Mouse (Mus musculus): ENCODE results near the gene Cyp21a1.
A peak's percentile ranks its signal among the peaks of the same experiment; 100 is the strongest.

- TF ChIP-seq POLR2A (IDR thresholded peaks at IDR 0.05; ENCODE audit: extremely low read depth, insufficient read depth, low read length) (peak; percentile 60; the same call in 1 of the 2 replicates), CTCF (IDR thresholded peaks at IDR 0.05; ENCODE audit: low read depth, low read length) (no peak)
Observed at GRCm38 (mm10) chr17:34836856-34837221, 32.5 kb upstream of the Cyp21a1 start, which contains the start of the genes Stk19 and Dxo.
